Mouse (Mus musculus) left cerebral cortex, adult 2 months (tissue): ENCODE data around the gene Exoc3l. TPM values are rescaled to one million over a fixed set of nuclear protein-coding genes. Genes with fewer than 3 reads are reported as not detected.

Experiments
- DNase-seq, 2 experiments: peaks; one replicate each; pipeline ENCODE4 v3.0.0; 2021 to 2022; ENCODE audit warnings: low spot score in 2 of 2, mixed read lengths in 1 of 2; ENCODE audit errors: extremely low spot score in 1 of 2
- H3K27ac ChIP-seq: fragments of 200-600 bp; 2 replicates; pipeline ENCODE4 v1.8.1; 2022
- H3K4me3 ChIP-seq: fragments of 200-600 bp; 2 replicates; pipeline ENCODE4 v1.8.1; 2022
- CTCF ChIP-seq: fragments of 200-600 bp; IDR thresholded peaks from 2 replicates; pipeline ENCODE4 v1.8.1; 2022; ENCODE audit warnings: antibody characterized with exemption, mild to moderate bottlenecking, moderate library complexity
- intact Hi-C: fragments of 180-260 bp; cut with DNase I; formaldehyde crosslinking; loops from one replicate; pipeline ENCODE4 v1.15.1; 2025
- total RNA-seq, 2 experiments: library from RNA; stranded (reverse); gene quantifications; 2 replicates each; pipeline ENCODE4 v1.2.3; 2021

Gene Exoc3l
- total RNA-seq, 2 experiments from 2014 or later: 1.1 to 2.2 TPM

- TF ChIP-seq CTCF: no peak
- Histone ChIP-seq H3K27ac (no peak overlapping the region), H3K4me3 (no peak overlapping the region)
- intact Hi-C loops: no loop called here
- no peak for DNase-seq
Observed at GRCm38 (mm10) chr8:105331469-105331868, 35.6 kb upstream of the Exoc3l start.

DNA sequence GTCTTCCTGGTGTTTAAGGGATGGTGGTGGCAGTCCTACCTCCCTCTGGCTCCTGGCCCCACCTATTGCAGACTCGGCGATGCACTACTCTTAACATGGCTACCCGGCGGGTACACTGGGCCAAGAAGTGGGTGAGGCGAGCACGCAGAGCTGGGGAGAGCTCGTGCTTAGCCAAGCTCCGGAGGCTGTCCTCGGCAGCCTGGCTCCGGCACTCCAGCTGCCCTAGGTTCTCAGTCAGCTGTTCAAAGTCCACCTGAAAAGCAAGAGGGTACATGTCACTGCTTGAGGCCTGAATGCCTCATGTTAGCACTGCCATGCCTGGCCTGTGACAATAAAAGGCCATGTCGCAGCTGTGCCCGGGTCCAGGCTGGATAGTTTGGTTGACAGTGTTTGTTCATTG is 34.4 kb upstream of the Exoc3l start:
- intact Hi-C loops: no loop called here
- Histone ChIP-seq H3K4me3 (no peak overlapping the region), H3K27ac (no peak overlapping the region)
- TF ChIP-seq CTCF: no peak
- no peak for DNase-seq

DNA sequence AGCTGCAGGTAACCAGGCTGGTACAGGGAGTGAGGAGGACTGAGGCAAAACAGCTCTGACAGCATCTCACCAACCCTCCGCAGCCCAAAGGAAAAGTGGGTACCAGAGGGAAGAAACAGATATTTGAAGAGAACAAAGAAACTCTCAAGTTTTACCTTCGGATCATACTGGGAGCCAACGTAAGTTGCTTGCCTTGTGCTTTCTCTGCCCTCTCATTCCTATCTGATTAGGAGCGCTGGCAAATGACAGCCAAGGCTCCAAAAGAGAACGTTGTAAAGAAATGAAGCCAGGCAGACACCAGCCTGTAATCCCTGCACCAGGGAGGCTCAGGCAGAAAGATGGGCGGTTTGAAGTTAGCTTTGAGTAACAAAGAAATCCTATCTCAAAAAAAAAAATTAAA is 31.1 kb upstream of the Exoc3l start:
- no peak for TF ChIP-seq CTCF
- H3K27ac ChIP-seq: no peak overlapping the region; the same call in 1 of the 2 replicates

GRCm38 (mm10) chr8:105326141-105326672 is 30.3 kb upstream of the Exoc3l start, which contains the start of the genes Lrrc29 and Tmem208:
Gene Lrrc29, minus strand, starts transcription at chr8:105326278.
Gene Tmem208, plus strand, starts transcription at chr8:105326354.
- intact Hi-C loops: loop anchor here (2.0 kb wide), 1 partner anchor 15 kb away; no protein-coding TSS in a partner anchor
- TF ChIP-seq CTCF: peak; percentile 46
- DNase-seq: peak; percentile 96 to 97
- Histone ChIP-seq H3K27ac (peak within 1 kb of the TSS; percentile 96), H3K4me3 (peak within 1 kb of the TSS; percentile 99)

More for the DNA sequence above, 31.1 kb upstream of the Exoc3l start:
- intact Hi-C loops: loop anchor here (2.0 kb wide), 1 partner anchor 14 kb away; no protein-coding TSS in a partner anchor
- H3K4me3 ChIP-seq: peak overlapping the region; percentile 99
- no peak for DNase-seq

- no peak for TF ChIP-seq CTCF
- DNase-seq: no peak
- peak overlapping the region; percentile 96 for H3K27ac ChIP-seq
- peak overlapping the region; percentile 99 for H3K4me3 ChIP-seq
- intact Hi-C loops: loop anchor here (2.0 kb wide), 1 partner anchor 15 kb away; no protein-coding TSS in a partner anchor
Observed at GRCm38 (mm10) chr8:105325641-105326093, 29.8 kb upstream of the Exoc3l start.

DNA sequence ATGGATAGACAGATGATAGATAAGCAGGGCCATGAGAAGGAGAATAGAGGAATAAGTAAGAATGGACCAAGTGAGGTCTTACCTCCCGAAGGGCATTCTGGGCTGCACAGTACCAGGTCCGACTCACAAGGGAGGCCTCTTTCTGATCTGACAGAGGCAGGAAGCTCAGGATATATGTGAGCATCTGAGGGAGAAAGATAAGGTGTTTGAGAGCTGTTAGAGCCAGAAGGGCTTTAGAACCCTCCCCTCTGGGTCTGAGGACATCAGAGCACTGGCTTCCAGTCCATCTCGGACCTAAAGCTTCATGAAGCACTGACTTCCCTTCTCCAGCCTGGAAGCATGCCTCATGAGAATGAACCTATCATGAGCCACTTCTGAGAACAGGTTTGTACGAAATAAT is 27.3 kb upstream of the Exoc3l start:
- no peak overlapping the region for H3K4me3 ChIP-seq
- no peak overlapping the region for H3K27ac ChIP-seq
- no peak for DNase-seq
- intact Hi-C loops: no loop called here
- no peak for TF ChIP-seq CTCF

DNA sequence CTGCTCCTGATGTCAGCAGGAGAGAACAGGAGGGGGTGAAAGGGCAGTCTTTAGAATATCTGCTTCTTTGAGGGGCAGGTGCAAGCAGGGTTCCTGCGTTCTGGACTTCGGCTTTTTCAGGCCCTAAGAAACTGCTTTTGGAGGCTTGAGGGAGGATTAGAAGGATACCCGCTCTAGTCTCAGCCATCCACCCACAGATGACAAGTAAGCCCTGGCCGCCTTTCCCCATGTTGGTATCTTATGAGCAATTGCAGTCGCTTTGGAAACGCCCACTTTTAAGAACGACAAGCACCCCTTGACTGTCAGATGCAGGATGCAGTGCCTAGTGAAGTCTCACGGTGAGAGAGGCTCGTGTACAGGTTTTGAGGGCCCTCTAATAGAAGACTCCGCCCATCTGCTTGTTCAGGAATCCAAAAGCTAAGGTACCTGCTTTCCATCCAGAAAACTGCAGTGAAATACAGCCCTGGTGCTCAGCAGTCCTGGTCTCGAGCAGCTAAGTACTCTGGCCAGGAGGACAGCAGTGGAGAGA is 22.8 kb upstream of the Exoc3l start:
- no peak for DNase-seq
- intact Hi-C loops: no loop called here
- H3K27ac ChIP-seq: no peak overlapping the region; the same call in 1 of the 2 replicates
- TF ChIP-seq CTCF: no peak
- no peak overlapping the region for H3K4me3 ChIP-seq

GRCm38 (mm10) chr8:105317941-105318340 is 22.0 kb upstream of the Exoc3l start:
- TF ChIP-seq CTCF: no peak
- Histone ChIP-seq H3K4me3 (no peak overlapping the region), H3K27ac (no peak overlapping the region)
- intact Hi-C loops: no loop called here
- no peak for DNase-seq

DNA sequence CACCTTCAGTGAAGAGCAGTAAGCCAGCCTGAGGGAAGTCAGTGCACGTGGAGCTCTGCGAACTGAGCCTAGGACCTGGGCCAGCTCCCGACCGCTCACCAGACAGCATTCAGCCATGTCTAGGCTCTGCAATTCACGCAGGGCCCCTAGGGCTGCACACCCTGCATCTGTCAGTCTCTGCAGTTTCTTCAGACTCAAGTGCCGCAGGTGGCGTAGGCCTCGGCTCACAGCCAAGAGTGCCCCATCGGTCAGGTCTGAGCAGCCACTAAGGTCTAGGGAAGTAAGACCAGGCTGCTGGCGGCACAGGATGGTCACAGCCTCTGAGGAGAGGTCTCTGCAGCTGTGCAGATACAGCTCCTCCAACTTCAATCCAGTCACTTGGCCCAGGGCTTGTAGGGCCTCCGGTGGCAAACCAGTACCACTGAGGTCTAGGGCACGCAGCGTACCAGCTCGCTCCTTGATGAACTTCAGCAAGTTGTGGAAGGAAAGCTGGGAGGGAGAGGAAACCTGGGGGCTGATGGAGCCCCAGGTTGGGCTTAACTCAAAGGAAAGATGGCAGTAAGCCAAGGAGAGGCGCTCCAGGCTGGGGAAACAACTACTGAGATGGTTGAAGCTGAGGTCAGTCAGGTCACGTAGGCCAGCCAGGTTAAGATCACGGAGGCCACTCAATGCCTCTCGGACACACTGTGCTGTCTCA is 19.3 kb upstream of the Exoc3l start:
- no peak overlapping the region for H3K4me3 ChIP-seq
- H3K27ac ChIP-seq: no peak overlapping the region
- intact Hi-C loops: no loop called here
- DNase-seq: no peak
- no peak for TF ChIP-seq CTCF

DNA sequence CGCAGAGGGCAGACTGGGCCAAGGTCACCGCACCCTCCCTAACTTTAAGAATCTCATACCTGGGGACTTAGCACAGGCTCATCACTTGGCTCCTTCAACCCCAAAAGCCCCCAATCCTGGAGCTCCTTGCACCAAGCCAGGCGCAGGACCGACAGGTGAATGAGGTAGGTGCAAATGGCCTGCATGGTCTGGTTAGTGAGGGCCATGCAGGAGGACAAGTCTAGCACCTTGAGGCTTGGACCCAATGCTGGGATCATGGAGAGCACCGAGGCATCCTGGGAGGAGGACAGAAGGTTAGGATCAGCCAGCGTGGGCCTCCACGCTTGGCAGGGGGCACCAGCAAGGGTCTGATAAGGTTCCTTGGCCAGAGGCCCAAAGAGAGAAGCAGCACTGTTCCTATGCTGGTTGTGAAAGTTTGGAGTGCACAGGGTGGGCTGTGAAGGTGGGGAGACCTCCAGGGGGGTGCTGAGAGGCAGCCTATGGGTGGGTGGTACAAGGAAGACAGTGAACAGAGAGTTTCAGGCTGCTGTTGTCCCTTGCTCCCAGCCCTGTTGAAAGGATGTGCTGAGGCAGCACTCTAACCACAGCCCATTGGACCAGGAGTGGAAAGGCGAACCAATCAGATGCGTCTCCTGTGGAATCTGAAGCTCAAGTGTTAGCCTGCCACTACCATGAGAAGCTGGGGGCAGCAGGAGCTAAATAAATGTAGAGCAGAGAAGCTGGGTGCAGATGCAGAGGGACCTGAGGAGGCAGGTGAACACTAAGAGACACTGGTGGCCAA is 17.9 kb upstream of the Exoc3l start:
- Histone ChIP-seq H3K27ac (no peak overlapping the region), H3K4me3 (no peak overlapping the region)
- DNase-seq: no peak
- intact Hi-C loops: no loop called here
- no peak for TF ChIP-seq CTCF

DNA sequence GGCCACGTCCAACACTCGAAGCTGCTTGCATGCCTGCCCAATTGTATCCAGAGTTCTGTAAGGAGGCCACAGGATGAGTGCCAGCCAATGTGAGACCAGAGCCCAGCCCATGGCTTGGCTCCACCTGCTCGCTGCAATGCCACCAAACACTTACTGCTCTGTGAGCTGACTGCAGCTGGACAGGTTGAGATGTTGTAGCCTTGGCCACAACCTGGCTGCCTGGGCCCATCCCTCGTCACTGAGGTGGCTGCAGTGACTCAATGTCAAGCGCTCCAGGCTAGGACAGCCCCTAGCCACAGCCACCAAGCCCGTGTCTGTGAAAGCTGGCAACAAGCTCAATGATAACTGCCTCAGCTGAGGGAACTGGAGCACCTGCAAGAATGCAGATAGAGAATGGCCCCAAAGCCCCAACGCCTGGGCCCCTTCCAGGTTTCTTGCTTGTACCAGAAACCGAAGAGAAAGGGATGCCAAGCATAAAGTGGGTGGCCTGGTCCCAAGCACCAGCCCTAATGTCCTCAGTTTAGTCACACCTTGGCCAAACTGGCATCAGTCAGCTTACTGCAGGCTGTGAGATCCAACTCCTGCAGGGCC is 17.1 kb upstream of the Exoc3l start:
- H3K4me3 ChIP-seq: no peak overlapping the region
- no peak overlapping the region for H3K27ac ChIP-seq
- no peak for DNase-seq
- no peak for TF ChIP-seq CTCF
- intact Hi-C loops: no loop called here
